Mouse (Mus musculus) olfactory bulb, adult 2 months (tissue): Measurements from ENCODE around the gene Ell. TPM values are rescaled to one million over a fixed set of nuclear protein-coding genes. Genes with fewer than 3 reads are reported as not detected.

Source experiments
- H3K27ac ChIP-seq: fragments of 200-500 bp; 2 replicates; pipeline ENCODE4 v1.5.1; 2012; ENCODE audit warnings: low read depth, low read length; ENCODE audit not compliant: insufficient read depth
- H3K4me1 ChIP-seq: fragments of 200-500 bp; 2 replicates; pipeline ENCODE4 v1.6.1; 2012; ENCODE audit warnings: low read length; ENCODE audit not compliant: control insufficient read depth, insufficient read depth
- H3K4me3 ChIP-seq: fragments of 200-500 bp; 2 replicates; pipeline ENCODE4 v1.5.1; 2012; ENCODE audit warnings: mild to moderate bottlenecking, low read depth, low read length, moderate library complexity; ENCODE audit not compliant: insufficient read depth
- CTCF ChIP-seq: fragments of 200-500 bp; IDR thresholded peaks from 2 replicates; pipeline ENCODE4 v1.5.1; 2012; ENCODE audit warnings: low read depth, mild to moderate bottlenecking, low read length, moderate library complexity; ENCODE audit not compliant: insufficient read depth
- POLR2A ChIP-seq: fragments of 200-500 bp; IDR thresholded peaks from 2 replicates; pipeline ENCODE4 v1.6.1; 2012; ENCODE audit warnings: mild to moderate bottlenecking, low read depth, low read length, moderate library complexity; ENCODE audit not compliant: insufficient read depth
- WGBS: fragments of 180-500 bp; shearing (Covaris S2); methylation state at CpG from one replicate; pipeline ENCODE4 v1.1.7; 2018; 5-methylcytosine and 5-hydroxymethylcytosine counted together
- polyA plus RNA-seq: library from polyadenylated mRNA; stranded (reverse); fragments of >200 nt; gene quantifications from 2 replicates; pipeline ENCODE4 v1.2.4, GENCODE M21; 2012; ENCODE audit warnings: low replicate concordance; ENCODE audit not compliant: missing spikeins, insufficient read depth, insufficient read length

Gene Ell
- polyA plus RNA-seq, 1 experiment = not detected

DNA sequence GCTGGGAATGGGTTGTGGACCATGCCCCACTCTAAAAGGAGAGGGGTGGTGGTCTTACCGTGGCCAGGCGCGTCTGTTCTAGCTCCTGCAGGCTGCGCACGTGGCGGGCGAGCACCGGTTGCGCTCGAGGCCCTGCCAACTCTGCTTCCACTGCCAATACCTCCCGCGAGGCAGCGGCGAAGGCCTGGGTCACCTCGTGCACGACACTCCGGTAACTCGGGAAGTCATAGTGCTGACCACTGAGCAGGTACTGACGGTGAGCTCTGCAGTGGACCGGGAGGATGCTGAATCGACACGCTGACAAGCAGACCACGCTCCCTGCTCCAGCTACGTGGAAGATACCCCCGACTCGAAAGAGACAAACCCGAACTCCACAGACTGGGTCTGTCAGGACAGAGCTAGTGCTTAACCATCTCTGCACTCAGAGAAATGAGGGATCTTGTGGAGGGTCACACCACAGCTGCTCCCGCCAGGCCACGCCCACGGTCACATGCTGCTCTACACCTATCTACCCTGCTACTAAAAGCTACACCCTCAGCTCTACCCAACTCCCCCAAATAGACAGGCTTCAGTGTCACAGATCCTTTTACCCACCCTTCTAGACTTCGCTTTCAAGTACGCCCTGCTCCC is 33.4 kb upstream of the Ell start:
- TF ChIP-seq CTCF = peak; percentile 15; the same call in 1 of the 2 replicates
- no peak for TF ChIP-seq POLR2A
- 24% methylated on average over 32 of the region's 32 CpGs for WGBS
- H3K4me1 ChIP-seq = peaks cover 50% of the 10 kb centered on the region
- peak overlapping the region; percentile 82 for H3K4me3 ChIP-seq
- H3K27ac ChIP-seq = peak overlapping the region; percentile 49; the same call in 1 of the 2 replicates

DNA sequence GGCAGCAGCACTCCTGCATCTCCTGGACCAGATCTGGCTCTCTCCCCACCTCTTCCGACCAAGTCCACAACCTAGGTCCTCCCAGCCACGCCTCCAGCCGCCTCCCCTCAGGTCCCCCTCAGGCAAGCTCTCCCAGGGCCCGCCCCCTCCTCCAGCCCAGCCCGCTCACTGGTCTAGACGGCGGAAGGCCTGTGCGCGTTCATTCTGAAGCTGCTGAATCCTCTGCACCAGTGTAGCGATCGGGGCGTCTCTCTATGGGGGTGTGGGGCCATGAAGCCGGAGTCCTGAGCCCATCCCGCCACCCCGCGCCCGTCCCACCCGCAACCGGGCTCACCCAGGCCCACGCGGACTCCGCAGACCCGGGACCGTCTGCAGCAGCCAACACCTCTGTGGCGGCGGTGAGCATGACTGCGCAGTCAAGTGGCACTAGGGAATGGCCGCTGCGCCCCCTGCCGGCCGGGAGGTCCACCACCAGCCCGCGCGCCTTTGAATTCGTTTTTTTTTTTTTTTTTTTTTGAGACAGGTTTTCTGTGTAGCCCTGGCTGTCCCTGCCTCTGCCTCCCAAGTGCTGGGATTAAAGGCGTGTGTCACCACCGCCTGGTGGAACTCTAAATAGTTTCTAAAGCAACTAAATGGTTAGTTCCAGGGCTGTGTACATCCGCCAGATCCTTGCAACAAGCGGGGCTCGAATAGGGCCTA is 32.8 kb upstream of the Ell start, which contains the start of gene Rex1bd:
Rex1bd (minus strand) TSS at position 425 of the 699 bp plus-strand sequence.
- 2% methylated on average over 40 of the region's 40 CpGs for WGBS
- H3K4me1 ChIP-seq = peaks cover 47% of the 10 kb centered on the region
- H3K4me3 ChIP-seq = peak within 1 kb of the TSS; percentile 82
- H3K27ac ChIP-seq = peak within 1 kb of the TSS; percentile 49; the same call in 1 of the 2 replicates
- TF ChIP-seq CTCF = peak; percentile 80; the same call in 1 of the 2 replicates
- TF ChIP-seq POLR2A = peak; percentile 53; the same call in 1 of the 2 replicates

DNA sequence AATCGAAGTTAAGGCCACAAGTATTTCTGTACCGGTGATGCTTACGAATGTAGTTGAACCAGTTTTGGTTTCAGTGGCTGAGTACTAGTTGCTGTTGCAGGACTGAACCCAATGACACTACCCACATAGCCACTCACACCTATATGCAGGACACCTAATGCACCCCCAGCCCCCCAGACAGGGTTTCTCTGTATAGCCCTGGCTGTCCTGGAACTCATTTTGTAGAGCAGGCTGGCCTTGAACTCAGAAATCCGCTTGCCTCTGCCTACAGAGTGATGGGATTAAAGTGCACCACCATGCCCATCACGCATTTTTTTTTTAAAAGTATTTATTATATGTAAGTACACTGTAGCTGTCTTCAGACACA is 32.2 kb upstream of the Ell start:
- peaks cover 46% of the 10 kb centered on the region for H3K4me1 ChIP-seq
- TF ChIP-seq POLR2A = no peak
- no peak for TF ChIP-seq CTCF
- no peak overlapping the region for H3K27ac ChIP-seq
- no peak overlapping the region for H3K4me3 ChIP-seq
- WGBS = 63% methylated on average over 5 of the region's 5 CpGs

DNA sequence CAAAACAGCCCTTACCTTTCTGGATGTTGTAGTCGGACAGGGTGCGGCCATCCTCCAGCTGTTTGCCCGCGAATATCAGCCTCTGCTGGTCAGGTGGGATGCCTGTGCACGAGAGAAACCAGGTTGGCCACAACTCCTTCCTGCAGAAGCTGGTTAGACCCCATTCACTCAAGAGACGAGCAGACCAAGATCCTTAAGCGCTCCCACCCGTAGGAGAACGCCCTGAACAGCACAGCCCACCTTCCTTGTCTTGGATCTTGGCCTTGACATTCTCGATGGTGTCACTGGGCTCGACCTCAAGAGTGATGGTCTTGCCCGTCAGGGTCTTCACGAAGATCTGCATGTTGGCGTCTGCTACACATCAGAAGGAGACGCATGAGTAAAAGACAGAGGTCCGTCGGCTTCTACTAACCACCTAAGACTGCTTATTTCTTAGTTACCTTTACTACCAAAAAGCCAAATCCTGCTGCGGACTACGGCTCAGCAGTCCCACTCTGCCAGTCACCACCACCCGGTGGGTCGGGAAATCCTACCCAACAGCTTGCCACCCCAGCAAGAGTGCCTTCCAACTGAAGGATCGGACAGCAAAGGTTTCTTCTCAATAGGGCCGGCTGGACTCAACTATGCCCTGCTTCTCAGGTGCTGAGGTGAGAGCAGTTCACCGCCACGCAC is 29.8 kb upstream of the Ell start:
- Histone ChIP-seq H3K4me3 (peak overlapping the region; percentile 81), H3K27ac (no peak overlapping the region), H3K4me1 (peaks cover 24% of the 10 kb centered on the region)
- WGBS = 12% methylated on average over 25 of the region's 25 CpGs
- TF ChIP-seq POLR2A = no peak
- no peak for TF ChIP-seq CTCF

DNA sequence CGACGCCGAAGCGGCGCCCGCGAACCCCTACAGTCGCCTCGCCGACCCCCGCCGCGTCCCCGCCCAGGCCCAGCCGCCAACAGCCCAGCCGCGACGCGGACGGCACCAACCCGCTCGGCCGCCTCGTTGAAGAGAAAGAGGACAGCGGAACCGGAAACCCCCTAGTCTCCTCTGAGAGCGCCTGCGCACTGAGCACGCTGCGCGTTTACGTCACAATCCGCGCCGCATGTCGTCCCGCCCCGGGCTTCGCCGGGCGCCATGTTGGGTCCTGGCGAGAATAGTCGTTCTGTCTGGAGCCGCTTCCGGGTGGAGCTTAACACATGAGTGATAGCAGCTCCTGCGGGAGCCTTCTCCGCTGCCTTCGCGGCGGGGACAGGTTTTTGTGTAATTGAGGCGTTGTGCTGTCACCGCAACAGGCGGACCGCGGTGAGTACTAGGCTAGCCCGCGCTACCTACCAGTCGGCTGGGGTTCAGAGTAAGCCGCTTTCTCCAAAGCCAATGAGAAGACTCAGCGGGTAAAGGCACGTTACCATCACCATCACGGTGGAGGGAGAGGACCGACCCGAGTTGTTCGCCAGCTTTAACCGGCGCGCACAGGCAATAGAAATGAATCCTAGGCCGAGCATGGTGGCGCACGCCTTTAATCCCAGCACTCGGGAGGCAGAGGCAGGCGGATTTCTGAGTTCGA is 28.9 kb upstream of the Ell start, which contains the start of gene Uba52:
Uba52 (minus strand) TSS at position 574 of the 688 bp plus-strand sequence.
- H3K4me1 ChIP-seq = peaks cover 17% of the 10 kb centered on the region
- H3K4me3 ChIP-seq = peak within 1 kb of the TSS; percentile 93
- 1% methylated on average over 74 of the region's 74 CpGs for WGBS
- TF ChIP-seq CTCF (no peak), POLR2A (peak; percentile 67)
- peak within 1 kb of the TSS; percentile 91 for H3K27ac ChIP-seq

DNA sequence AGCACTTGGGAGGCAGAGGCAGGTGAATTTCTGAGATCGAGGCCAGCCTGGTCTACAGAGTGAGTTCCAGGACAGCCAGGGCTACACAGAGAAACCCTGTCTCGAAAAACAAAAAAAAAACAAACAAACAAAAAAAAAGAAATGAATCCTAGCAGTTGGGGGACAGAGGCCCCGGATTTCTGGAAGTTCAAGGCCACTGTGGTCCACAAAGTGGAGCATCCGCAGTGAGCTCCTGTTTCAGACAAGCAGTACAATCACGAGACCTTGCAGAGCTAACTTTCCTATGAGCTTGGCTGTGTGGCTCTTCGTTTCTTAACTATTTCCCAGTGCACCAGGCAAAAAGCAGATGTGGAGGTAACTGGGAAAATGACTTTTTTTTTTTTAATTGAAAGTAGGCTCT is 28.1 kb upstream of the Ell start:
- Histone ChIP-seq H3K27ac (peak overlapping the region; percentile 91; the same call in 1 of the 2 replicates), H3K4me3 (peak overlapping the region; percentile 93), H3K4me1 (peaks cover 10% of the 10 kb centered on the region)
- 86% methylated on average over 6 of the region's 6 CpGs for WGBS

DNA sequence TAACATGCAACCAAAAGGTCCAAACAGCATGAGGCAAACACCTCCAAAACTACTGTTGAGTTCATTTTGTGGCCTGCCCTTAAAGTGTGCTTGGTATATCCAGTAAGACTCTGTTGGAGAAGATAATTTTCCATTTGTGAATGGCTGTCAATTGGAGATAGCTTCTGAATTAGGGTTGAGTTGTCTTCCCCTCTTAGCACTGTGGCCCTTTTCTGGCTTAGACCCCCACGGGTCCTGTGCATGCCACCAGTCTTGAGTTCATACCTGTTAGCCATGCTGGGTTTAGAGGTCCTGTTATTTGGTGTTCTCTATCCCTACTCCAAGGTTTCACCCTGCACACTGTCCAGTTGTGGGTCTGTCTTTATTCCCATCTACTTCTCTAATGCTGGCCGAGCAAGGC is 27.5 kb upstream of the Ell start:
- TF ChIP-seq CTCF (no peak), POLR2A (no peak)
- no peak overlapping the region for H3K27ac ChIP-seq
- WGBS = 98% methylated on average over 2 of the region's 2 CpGs
- H3K4me3 ChIP-seq = no peak overlapping the region
- peaks cover 10% of the 10 kb centered on the region for H3K4me1 ChIP-seq

DNA sequence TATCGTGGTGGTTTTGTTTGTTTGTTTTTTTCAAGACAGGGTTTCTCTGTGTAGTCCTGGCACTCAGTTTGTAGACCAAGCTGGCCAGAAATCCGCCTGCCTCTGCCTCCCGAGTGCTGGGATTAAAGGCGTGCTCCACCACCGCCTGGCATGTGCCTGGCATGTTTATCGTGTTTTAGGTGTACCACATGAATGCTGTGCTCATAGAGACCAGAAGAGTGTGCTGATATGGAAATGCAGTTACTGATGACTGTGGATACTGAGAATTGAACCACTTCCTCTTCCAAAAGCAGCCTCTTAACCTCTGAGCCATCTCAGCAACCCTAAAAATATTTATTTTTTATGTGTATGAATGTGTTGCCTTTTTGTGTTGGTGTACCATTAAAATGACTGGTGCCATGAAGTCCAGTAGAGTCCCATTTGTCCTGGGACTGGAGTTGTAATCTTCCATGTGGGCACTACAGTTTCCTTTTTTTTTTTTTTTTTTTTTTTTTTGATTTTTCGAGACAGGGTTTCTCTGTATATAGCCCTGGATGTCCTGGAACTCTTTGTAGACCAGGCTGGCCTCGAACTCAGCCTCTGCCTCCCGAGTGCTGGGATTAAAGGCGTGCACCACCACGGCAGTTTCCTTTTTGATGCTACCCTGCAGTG is 26.9 kb upstream of the Ell start:
- Histone ChIP-seq H3K4me3 (no peak overlapping the region), H3K27ac (no peak overlapping the region), H3K4me1 (peaks cover 10% of the 10 kb centered on the region)
- 93% methylated on average over 11 of the region's 11 CpGs for WGBS
- TF ChIP-seq CTCF (no peak), POLR2A (no peak)
